Mouse (Mus musculus) heart, embryonic 10.5 days (tissue): ENCODE measurements around the gene Pard3b. TPM values are rescaled to one million over a fixed set of nuclear protein-coding genes. Genes with fewer than 3 reads are reported as not detected.

ENCODE experiments used
- DNase-seq: peaks from one replicate; pipeline ENCODE4 v3.0.0-alpha.2; 2017; ENCODE audit warnings: low spot score
- H3K27ac ChIP-seq: fragments of 300-500 bp; sonication (generic); 2 replicates; pipeline ENCODE4 v1.5.1; 2016; ENCODE audit warnings: mild to moderate bottlenecking
- H3K27me3 ChIP-seq: fragments of 300-500 bp; sonication (generic); 2 replicates; pipeline ENCODE4 v1.6.1; 2016; ENCODE audit warnings: mild to moderate bottlenecking; ENCODE audit not compliant: poor library complexity, insufficient read depth, severe bottlenecking
- H3K36me3 ChIP-seq: fragments of 300-500 bp; sonication (generic); 2 replicates; pipeline ENCODE4 v1.6.1; 2016; ENCODE audit warnings: mild to moderate bottlenecking, moderate library complexity
- H3K4me1 ChIP-seq: fragments of 300-500 bp; sonication (generic); 2 replicates; pipeline ENCODE4 v1.6.1; 2016; ENCODE audit warnings: mild to moderate bottlenecking
- H3K4me3 ChIP-seq: fragments of 300-500 bp; sonication (generic); 2 replicates; pipeline ENCODE4 v1.5.1; 2016; ENCODE audit warnings: mild to moderate bottlenecking, moderate library complexity
- H3K9me3 ChIP-seq: fragments of 300-500 bp; sonication (generic); 2 replicates; pipeline ENCODE4 v1.6.1; 2016; ENCODE audit warnings: mild to moderate bottlenecking, moderate library complexity
- WGBS: fragments of 180-500 bp; shearing (Covaris S2); methylation state at CpG from one replicate; pipeline ENCODE4 v1.1.7; 2016; 5-methylcytosine and 5-hydroxymethylcytosine counted together
- polyA plus RNA-seq: library from polyadenylated mRNA; unstranded; fragments of >200 nt; fragmentation: Nextera tagmentation; extraction: Ambion mirVana; gene quantifications from 2 replicates; pipeline ENCODE4 v1.2.1, GENCODE M21; 2016

Gene Pard3b
- polyA plus RNA-seq, 1 experiment from 2014 or later = 8.2 TPM

GRCm38 (mm10) chr1:62646812-62647211, 1008.2 kb downstream of the Pard3b start:
- DNase-seq = no peak
- WGBS = 80% methylated on average over 2 of the region's 2 CpGs
- H3K9me3 ChIP-seq = no peaks in the 10 kb centered on the region
- H3K27me3 ChIP-seq = no peaks in the 10 kb centered on the region
- H3K27ac ChIP-seq = no peak overlapping the region
- no peak overlapping the region for H3K4me3 ChIP-seq
- no peaks in the 10 kb centered on the region for H3K36me3 ChIP-seq
- H3K4me1 ChIP-seq = peaks cover 16% of the 10 kb centered on the region

DNA sequence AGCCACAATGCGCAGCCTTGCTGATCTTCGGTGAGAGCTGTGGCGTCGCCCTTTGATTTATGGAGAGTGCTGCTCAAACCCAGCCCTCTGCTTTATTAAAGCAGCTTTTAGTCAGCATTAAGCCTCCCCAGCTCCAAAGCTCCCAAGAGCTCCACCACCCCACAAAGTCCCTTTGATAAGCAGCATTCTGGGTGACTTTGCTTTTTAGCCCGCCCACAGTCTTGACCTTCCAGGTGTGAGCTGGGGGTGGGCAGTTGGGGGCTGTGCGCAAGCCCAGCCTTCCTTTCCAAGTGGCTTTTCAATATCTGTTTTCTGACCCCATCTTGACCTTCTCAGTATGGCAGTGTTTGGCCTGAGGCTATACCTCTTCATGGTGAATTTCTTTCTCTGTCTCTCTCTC, 1009.5 kb downstream of the Pard3b start:
- Histone ChIP-seq H3K27ac (peak overlapping the region; percentile 62), H3K27me3 (no peaks in the 10 kb centered on the region), H3K36me3 (no peaks in the 10 kb centered on the region), H3K9me3 (no peaks in the 10 kb centered on the region), H3K4me1 (peaks cover 16% of the 10 kb centered on the region), H3K4me3 (peak overlapping the region; percentile 23)
- 35% methylated on average over 6 of the region's 6 CpGs for WGBS
- no peak for DNase-seq

DNA sequence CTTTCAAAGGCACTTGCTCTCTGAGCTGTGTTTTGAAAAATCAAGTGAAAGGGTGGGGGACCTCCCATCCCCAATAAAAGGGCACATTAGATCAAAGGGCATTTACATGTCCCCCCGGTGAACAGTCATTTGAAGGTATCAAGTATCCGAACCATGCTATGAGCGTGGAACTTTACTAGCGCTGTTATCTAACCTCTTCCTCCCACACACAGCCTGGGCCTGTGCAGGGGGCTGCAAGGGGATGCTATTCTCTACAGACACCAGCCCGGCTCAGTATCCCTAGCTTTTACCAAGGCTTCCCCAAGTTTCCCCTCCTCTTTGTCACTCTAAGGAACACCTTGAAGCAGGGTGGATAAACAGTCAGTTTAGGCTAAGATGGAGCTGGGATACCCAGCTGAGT, 1010.0 kb downstream of the Pard3b start:
- DNase-seq = no peak
- Histone ChIP-seq H3K4me1 (peaks cover 16% of the 10 kb centered on the region), H3K4me3 (no peak overlapping the region), H3K27me3 (no peaks in the 10 kb centered on the region), H3K36me3 (no peaks in the 10 kb centered on the region), H3K27ac (peak overlapping the region; percentile 62; the same call in 1 of the 2 replicates), H3K9me3 (no peaks in the 10 kb centered on the region)
- WGBS = 22% methylated on average over 5 of the region's 5 CpGs

DNA sequence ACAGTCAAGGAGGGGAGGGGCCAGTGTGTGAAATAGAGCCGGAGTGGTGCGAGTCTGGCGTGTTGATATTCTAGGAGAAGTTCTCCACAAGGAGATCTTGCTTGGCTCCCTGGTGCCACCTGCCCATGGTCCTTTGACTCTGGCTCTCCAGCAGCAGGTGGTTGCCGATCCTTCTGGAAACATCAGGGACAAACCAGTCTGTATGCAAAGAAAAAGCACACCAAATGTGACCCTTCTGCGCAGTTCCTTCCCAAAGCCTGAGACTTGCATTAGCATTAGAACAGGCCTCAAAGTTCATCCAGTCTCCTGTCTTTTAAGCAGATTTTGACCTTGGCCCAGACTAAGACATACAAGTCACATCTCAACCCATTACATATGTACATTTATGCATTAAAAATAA, 1011.9 kb downstream of the Pard3b start:
- peaks cover 23% of the 10 kb centered on the region for H3K4me1 ChIP-seq
- H3K36me3 ChIP-seq = no peaks in the 10 kb centered on the region
- 76% methylated on average over 5 of the region's 5 CpGs for WGBS
- no peak for DNase-seq
- no peak overlapping the region for H3K4me3 ChIP-seq
- no peaks in the 10 kb centered on the region for H3K9me3 ChIP-seq
- no peak overlapping the region for H3K27ac ChIP-seq
- H3K27me3 ChIP-seq = no peaks in the 10 kb centered on the region

DNA sequence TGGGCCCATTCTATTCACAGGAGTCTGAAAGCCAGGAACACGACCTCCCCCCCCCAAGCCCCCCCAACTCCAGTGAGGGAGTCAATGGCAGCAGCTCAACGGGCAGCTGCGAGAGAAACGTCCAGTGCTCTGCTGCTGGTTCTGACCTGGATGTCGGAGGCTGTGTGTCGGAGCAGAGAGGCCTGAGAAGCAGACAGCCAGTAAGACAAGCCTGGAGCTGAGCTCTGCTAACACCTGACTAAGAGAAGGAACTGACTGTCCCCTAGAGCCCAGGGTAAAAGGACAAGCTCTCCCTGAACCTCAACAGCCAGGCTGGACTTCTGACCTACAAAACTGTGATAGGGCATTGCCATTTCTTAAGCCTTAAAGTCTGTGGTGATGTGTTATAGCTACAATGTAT, 1015.8 kb downstream of the Pard3b start:
- H3K27ac ChIP-seq = no peak overlapping the region
- no peaks in the 10 kb centered on the region for H3K27me3 ChIP-seq
- H3K36me3 ChIP-seq = no peaks in the 10 kb centered on the region
- WGBS = 63% methylated on average over 6 of the region's 6 CpGs
- H3K4me1 ChIP-seq = peaks cover 8% of the 10 kb centered on the region
- no peaks in the 10 kb centered on the region for H3K9me3 ChIP-seq
- no peak overlapping the region for H3K4me3 ChIP-seq
- no peak for DNase-seq

- 48% methylated on average over 8 of the region's 8 CpGs for WGBS
- DNase-seq = peak; percentile 88
- Histone ChIP-seq H3K4me1 (peaks cover 9% of the 10 kb centered on the region), H3K27ac (peak overlapping the region; percentile 76), H3K4me3 (no peak overlapping the region), H3K27me3 (no peaks in the 10 kb centered on the region), H3K36me3 (no peaks in the 10 kb centered on the region), H3K9me3 (peaks cover 7% of the 10 kb centered on the region; the same call in 1 of the 2 replicates)
Measured at GRCm38 (mm10) chr1:62664960-62665645, 1026.5 kb downstream of the Pard3b start.

DNA sequence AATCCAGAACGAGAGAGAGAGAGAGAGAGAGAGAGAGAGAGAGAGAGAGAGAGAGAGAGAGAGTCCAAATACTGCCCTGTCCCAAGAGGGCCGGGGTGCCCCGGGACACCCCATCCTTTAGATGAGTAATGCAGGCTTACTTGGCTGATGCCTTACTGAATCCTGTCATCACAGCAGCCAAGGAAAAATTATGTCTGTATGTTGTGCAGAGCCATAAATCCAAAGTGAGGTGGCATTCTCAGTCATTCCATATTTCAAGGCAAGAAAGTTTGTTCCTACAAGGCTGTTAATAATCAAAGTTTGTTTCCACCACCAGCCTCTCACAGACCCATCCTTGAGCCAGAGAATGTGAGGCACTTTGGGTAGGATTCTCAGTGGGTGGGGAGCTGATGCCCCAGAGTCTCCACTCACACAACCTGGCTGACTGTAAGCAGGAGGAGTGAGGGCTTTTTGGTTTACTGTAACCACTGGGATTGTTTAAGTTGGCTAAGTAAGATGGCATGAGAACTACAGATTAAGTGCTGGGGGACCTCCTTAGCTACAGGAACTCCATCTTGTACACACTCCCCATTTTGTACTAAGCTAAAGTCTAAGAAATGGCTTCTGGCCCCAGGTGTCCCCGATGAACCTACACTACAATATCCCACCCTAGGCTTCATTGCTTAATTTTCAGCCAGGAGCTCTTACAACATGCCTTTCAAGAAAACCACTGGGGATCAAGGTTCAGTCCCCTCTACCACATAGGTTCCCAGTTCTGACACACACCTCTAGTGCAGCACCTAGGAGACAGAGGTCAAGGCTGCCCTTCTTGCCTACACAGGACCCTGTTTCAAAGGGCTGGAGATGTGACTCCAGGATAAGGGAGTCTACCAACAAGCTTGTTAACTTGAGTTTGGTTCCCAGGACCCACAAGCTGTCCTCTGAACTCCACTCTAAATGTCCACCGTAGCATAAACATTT, 1027.4 kb downstream of the Pard3b start:
- Histone ChIP-seq H3K36me3 (no peaks in the 10 kb centered on the region), H3K27me3 (no peaks in the 10 kb centered on the region), H3K27ac (peak overlapping the region; percentile 76), H3K4me1 (peaks cover 9% of the 10 kb centered on the region), H3K9me3 (peaks cover 7% of the 10 kb centered on the region; the same call in 1 of the 2 replicates), H3K4me3 (no peak overlapping the region)
- DNase-seq = no peak
- WGBS = 75% methylated on average over 5 of the region's 5 CpGs

DNA sequence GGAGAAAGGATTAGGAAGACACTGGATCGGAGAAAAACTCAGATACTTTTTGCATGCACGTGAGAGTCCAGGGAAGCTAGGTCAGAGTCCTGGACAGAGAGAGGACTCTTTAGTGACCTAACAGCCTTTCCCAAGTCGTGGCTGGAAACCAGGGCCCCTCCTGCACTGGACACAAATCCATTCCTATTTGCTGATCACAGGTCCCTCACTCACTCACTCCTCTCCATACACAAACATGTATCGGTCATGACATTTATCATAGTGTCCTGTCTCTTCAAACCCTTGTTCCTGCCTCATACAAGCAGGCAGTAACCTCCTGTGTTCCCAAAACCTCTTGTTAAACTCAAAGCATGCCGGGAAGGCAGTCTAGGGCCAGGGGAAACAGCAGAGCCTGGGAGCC, 1028.2 kb downstream of the Pard3b start:
- Histone ChIP-seq H3K27me3 (no peaks in the 10 kb centered on the region), H3K9me3 (peaks cover 7% of the 10 kb centered on the region; the same call in 1 of the 2 replicates), H3K36me3 (no peaks in the 10 kb centered on the region), H3K4me3 (no peak overlapping the region), H3K27ac (no peak overlapping the region), H3K4me1 (peaks cover 9% of the 10 kb centered on the region)
- 74% methylated on average over 5 of the region's 5 CpGs for WGBS
- no peak for DNase-seq

DNA sequence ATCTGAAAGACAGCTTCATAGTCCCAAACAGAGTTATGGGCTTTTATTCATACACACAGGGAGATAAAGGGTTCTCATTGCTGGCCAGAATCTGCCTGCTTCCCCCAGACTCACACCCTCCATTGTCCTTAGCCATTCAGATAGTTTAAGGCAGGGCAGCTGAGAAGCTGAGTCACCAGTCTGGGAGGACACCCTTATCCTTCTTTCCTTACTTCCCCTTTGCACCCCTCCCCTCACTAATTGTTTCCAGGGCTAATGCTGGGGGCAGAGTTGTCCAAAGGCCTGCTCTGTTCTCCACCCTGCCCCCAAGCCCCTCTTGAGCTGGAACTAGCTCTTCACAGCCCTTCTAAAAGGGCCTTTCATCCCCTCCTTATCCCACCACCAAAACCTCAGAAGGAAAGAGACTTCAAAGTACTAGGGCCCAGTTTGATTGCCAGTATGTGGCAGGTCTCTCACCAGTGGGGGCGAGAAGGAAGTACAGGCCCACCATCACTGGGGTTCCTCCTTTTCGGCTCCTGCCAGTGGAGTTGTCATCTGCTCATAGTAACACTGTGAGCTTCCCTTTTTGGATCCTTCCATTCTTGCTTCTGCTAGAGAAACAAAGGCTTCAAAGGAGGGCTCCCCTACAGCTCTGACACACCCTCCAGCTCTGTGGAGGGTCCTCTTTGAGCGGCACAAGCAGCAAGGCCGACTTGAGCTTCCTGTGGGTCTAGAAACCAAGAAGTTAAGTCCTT, 1040.2 kb downstream of the Pard3b start:
- H3K27ac ChIP-seq = peak overlapping the region; percentile 30; the same call in 1 of the 2 replicates
- no peak for DNase-seq
- WGBS = 52% methylated on average over 4 of the region's 4 CpGs
- no peaks in the 10 kb centered on the region for H3K27me3 ChIP-seq
- 0 out of 2 replicates have a peak, but pooled peaks cover 14% of the 10 kb centered on the region for H3K4me1 ChIP-seq
- H3K36me3 ChIP-seq = no peaks in the 10 kb centered on the region
- 0 out of 2 replicates have a peak, but pooled peaks cover 4% of the 10 kb centered on the region for H3K9me3 ChIP-seq
- no peak overlapping the region for H3K4me3 ChIP-seq

GRCm38 (mm10) chr1:62679466-62679865, 1040.8 kb downstream of the Pard3b start:
- no peak overlapping the region for H3K4me3 ChIP-seq
- 0 out of 2 replicates have a peak, but pooled peaks cover 14% of the 10 kb centered on the region for H3K4me1 ChIP-seq
- no peak overlapping the region for H3K27ac ChIP-seq
- 0 out of 2 replicates have a peak, but pooled peaks cover 4% of the 10 kb centered on the region for H3K9me3 ChIP-seq
- no peaks in the 10 kb centered on the region for H3K36me3 ChIP-seq
- no peak for DNase-seq
- WGBS = 79% methylated on average over 2 of the region's 2 CpGs
- no peaks in the 10 kb centered on the region for H3K27me3 ChIP-seq

GRCm38 (mm10) chr1:62682456-62683385, 1044.1 kb downstream of the Pard3b start:
- H3K9me3 ChIP-seq = 0 out of 2 replicates have a peak, but pooled peaks cover 1% of the 10 kb centered on the region
- no peak overlapping the region for H3K4me3 ChIP-seq
- H3K27ac ChIP-seq = no peak overlapping the region
- H3K4me1 ChIP-seq = 0 out of 2 replicates have a peak, but pooled peaks cover 14% of the 10 kb centered on the region
- DNase-seq = no peak
- WGBS = 69% methylated on average over 21 of the region's 21 CpGs
- H3K27me3 ChIP-seq = no peaks in the 10 kb centered on the region
- no peaks in the 10 kb centered on the region for H3K36me3 ChIP-seq

- Histone ChIP-seq H3K4me3 (no peak overlapping the region), H3K36me3 (no peaks in the 10 kb centered on the region), H3K9me3 (no peaks in the 10 kb centered on the region), H3K27ac (no peak overlapping the region), H3K4me1 (0 out of 2 replicates have a peak, but pooled peaks cover 12% of the 10 kb centered on the region), H3K27me3 (no peaks in the 10 kb centered on the region)
- no peak for DNase-seq
- 79% methylated on average over 2 of the region's 2 CpGs for WGBS
Measured at GRCm38 (mm10) chr1:62683498-62683897, 1044.9 kb downstream of the Pard3b start.
